Mouse (Mus musculus): ENCODE data around the gene Rasgrf2. TPM values are rescaled to one million over a fixed set of nuclear protein-coding genes. Genes with fewer than 3 reads are reported as not detected.
A peak's percentile ranks its signal among the peaks of the same experiment; 100 is the strongest.

Gene Rasgrf2
- total and polyA plus RNA-seq, 3 experiments: 1.4 to 3.2 (median 2.5) TPM

- DNase-seq: no peak
These were observed 176.3 kb downstream of the Rasgrf2 start for GRCm38 (mm10) chr13:91955175-91955574.

DNA sequence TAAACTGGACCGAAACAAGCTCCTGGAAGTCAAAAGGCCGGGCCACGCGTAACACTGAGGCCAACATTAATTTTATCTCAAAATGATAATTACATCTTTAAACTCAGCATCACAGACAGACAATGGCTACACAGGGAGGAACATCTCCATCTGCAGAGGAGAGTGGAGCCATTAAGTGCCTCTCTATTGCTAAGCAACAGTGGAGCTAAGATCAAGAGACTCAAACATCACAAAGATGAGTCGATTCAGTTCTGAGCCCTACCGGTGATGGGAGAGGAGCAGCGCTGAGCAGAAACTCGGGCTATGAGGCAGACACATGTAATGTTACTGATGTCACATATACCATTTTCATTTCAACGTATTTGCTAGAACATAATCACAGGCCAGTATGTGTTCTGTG lies 191.3 kb downstream of the Rasgrf2 start:
- no peak for DNase-seq

GRCm38 (mm10) chr13:91938826-91939225 lies 192.6 kb downstream of the Rasgrf2 start:
- DNase-seq: no peak

GRCm38 (mm10) chr13:91937232-91937631 lies 194.2 kb downstream of the Rasgrf2 start:
- peak; percentile 6 for DNase-seq

GRCm38 (mm10) chr13:91932122-91932521 lies 199.3 kb downstream of the Rasgrf2 start:
- no peak for DNase-seq

GRCm38 (mm10) chr13:91929943-91930726 lies 201.3 kb downstream of the Rasgrf2 start:
- DNase-seq: no peak

DNA sequence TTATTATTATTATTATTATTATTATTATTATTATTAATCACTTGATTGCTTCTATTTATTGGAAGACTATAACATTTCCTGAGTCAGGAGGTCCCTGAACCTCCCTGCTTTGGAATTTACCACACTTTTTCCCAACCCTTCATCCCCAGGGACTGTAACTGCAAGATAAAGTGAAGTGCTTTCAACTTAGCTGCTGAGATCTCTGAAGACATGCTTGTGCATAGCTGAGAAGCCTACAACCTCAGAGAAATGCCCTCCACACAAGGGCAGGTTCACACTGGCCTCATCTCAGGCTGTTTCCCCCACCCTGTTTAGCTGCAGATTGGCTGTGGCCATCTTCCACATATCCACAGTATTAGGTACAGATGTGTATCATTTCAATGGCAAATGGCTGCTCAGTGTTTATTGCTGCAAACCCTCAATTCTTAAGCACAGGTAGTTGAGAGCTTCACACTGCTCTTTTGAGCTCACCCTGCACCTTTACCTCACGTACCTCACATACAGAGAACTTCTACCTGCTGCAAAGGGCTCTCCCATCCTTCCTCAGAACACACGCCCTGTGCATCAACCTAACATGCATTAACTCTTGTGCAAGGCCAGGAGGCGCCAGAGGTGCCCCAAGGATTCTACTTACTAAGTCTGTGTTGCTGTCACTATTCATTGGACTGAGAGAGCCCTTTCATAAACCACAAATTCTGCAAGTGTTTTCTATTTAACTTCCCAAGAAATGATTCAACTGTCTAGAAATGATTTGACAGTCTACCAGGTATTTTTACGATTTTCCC lies 202.7 kb downstream of the Rasgrf2 start:
- no peak for DNase-seq

GRCm38 (mm10) chr13:91921010-91921409 lies 210.4 kb downstream of the Rasgrf2 start:
- DNase-seq: no peak

GRCm38 (mm10) chr13:91918764-91919163 lies 212.7 kb downstream of the Rasgrf2 start:
- no peak for DNase-seq

DNA sequence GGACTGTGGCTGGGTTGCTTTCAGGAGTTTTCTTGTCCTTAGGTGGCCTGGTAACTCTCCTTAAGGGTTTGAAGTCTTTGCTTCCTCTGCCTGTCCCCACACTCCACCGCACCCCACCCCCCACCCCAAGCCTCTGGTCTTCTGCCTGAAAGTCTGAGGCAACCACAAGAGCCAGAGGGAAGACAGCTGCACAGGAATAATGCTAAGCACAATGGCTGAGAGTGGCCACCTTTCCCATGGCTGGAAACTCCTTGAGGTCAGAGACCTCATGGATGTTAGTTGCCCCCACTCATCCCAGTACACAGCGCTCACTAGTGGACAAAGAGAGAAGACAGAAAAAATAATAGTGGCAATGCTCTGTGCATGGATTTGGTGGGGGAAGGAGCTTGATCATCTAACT lies 213.6 kb downstream of the Rasgrf2 start:
- no peak for DNase-seq

GRCm38 (mm10) chr13:91916308-91916707 lies 215.1 kb downstream of the Rasgrf2 start:
- DNase-seq: no peak

- DNase-seq: no peak
These were observed 215.7 kb downstream of the Rasgrf2 start for GRCm38 (mm10) chr13:91915582-91916239.

DNA sequence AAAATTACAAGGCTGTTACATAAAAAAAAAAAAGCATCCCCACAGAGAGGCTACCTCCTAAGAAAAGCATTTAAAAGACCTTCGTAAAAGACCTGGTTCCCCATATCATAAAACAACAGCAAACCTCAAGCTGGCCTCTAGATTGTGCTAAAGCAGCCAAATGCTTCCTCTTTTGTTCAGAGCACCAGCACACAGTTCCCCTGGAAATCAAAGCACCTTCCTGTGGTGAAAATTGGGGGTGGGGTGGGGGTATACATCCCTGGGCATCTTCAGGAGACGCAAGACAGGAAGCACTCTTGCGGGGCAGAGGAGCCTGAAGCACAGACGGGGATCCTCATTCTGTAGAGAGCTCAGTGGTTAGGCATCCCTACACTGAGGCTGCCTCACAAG lies 216.3 kb downstream of the Rasgrf2 start:
- no peak for DNase-seq

DNA sequence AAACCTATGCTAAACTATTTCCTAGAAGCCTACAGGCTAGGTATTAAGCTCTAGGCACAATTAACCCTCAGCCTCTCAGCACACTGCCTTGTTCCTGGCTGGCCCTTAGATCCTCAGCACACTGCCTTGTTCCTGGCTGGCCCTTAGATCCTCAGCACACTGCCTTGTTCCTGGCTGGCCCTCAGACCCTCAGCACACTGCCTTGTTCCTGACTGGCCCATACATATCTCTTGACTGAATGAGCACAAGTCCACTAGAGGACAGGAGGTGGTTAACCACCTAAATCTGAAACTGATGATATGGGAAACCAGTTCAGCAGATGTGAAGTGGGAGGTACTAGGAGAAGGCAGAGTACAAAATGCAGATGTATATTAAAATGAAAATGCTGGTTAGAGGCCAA lies 219.8 kb downstream of the Rasgrf2 start:
- DNase-seq: no peak

DNA sequence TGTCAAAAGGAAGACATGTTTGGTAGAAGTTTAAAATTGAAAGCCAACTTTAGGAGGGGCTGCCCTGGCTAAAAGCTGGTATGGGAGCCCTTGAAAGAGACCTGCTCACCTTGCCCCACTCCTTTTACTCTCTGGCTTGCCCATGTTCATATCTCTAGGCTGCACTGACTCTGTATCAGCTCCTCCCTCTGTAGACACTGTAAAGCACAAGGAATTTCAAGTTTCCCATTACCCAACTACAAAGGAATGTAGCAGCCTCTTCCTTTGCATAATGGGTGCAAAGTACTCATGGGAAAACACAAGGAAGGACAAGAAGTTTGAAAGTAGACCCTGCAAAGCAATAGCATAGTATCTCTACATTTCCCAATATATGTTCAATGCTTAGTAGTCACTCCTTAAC lies 220.2 kb downstream of the Rasgrf2 start:
- no peak for DNase-seq

- DNase-seq: peak; percentile 82
These were observed 223.1 kb downstream of the Rasgrf2 start for GRCm38 (mm10) chr13:91908202-91908980.

DNA sequence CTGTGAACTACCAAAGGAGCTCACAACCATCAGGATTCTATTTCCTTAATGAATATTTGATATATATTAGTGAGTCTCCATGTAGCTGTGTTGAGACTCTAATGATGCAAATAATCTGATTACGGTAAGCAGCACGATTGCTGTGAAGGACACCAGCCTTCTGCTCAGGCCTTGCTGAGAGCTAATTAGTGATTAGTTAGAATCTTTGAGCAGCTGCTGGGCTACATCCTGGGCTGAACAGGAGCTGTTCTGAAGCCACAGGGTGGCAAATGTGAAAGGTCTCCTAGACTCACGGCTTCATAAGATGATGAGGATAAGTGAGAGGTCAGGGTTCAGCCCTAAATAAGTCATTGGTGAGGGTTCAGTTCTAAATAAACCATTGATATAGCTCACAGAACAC lies 225.1 kb downstream of the Rasgrf2 start:
- DNase-seq: no peak

GRCm38 (mm10) chr13:91896476-91896875 lies 235.0 kb downstream of the Rasgrf2 start:
- peak; percentile 54 for DNase-seq

- DNase-seq: peak; percentile 44
These were observed 238.3 kb downstream of the Rasgrf2 start for GRCm38 (mm10) chr13:91893132-91893531.

- DNase-seq: no peak
These were observed 241.3 kb downstream of the Rasgrf2 start for GRCm38 (mm10) chr13:91890031-91890619.

DNA sequence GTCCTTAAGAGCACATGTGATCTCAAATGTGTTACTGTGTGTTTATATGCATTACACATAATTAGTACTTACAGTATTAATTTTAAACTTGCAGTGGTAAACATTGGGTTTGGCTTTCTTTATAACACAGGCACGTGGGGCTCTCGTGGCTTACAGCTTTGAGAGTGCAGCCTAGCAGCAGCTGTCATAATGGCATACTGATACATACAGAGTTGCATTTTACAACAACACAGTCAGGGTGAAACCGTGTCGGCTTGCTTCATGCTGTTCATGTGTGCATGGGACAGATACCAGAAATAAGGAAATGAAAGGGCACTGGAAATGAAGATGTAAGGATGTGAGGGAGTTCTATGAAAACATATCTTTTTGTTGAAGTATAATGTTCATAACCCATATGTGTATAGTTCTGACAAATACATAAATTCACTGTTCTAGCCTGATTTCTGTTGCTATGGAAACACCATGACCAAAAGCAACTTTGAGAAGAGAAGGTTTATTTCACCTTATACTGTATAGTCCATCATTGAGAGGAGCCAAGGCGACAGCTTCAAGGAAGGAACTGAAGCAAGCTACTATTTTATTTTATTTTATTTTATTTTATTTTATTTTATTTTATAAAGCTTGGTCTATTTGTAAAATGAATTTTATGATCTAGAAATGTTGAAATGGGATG lies 246.6 kb downstream of the Rasgrf2 start:
- no peak for DNase-seq

All from adrenal gland, adult 2 months (tissue).